Mouse (Mus musculus) midbrain, embryonic 16.5 days (tissue): ENCODE measurements around the gene Hook2. TPM values are rescaled to one million over a fixed set of nuclear protein-coding genes. Genes with fewer than 3 reads are reported as not detected.

ENCODE experiments used
- ATAC-seq: fragments of 200-750 bp; cut with Nextera tagmentation; 2 replicates; pipeline ENCODE4 v1.8.0; 2017; ENCODE audit warnings: moderate TSS enrichment
- H3K27ac ChIP-seq: fragments of 300-500 bp; sonication (generic); 2 replicates; pipeline ENCODE4 v1.5.1; 2014; ENCODE audit warnings: mild to moderate bottlenecking, low read length, mixed read lengths
- H3K27me3 ChIP-seq: fragments of 300-500 bp; sonication (generic); 2 replicates; pipeline ENCODE4 v1.6.1; 2014; ENCODE audit warnings: low read depth, low read length, mixed read lengths; ENCODE audit not compliant: control insufficient read depth, insufficient read depth
- H3K36me3 ChIP-seq: fragments of 300-500 bp; sonication (generic); 2 replicates; pipeline ENCODE4 v1.6.1; 2014; ENCODE audit warnings: mild to moderate bottlenecking, low read length, moderate library complexity, mixed read lengths; ENCODE audit not compliant: control insufficient read depth, insufficient read depth
- H3K4me1 ChIP-seq: fragments of 300-500 bp; sonication (generic); 2 replicates; pipeline ENCODE4 v1.6.1; 2014; ENCODE audit warnings: mild to moderate bottlenecking, low read length, mixed read lengths; ENCODE audit not compliant: control insufficient read depth, insufficient read depth
- H3K4me2 ChIP-seq: fragments of 300-500 bp; sonication (generic); 2 replicates; pipeline ENCODE4 v1.6.1; 2014; ENCODE audit warnings: mild to moderate bottlenecking, low read length, mixed read lengths
- H3K4me3 ChIP-seq: fragments of 300-500 bp; sonication (generic); 2 replicates; pipeline ENCODE4 v1.5.1; 2014; ENCODE audit warnings: low read depth, mild to moderate bottlenecking, low read length, moderate library complexity, mixed read lengths
- H3K9ac ChIP-seq: fragments of 300-500 bp; sonication (generic); 2 replicates; pipeline ENCODE4 v1.6.1; 2014; ENCODE audit warnings: low read depth, low read length, mixed read lengths
- H3K9me3 ChIP-seq: fragments of 300-500 bp; sonication (generic); replicated peaks from 2 replicates; pipeline ENCODE4 v1.6.1; 2014; ENCODE audit warnings: mild to moderate bottlenecking, low read length, mixed read lengths; ENCODE audit not compliant: control insufficient read depth, poor library complexity, severe bottlenecking
- WGBS: fragments of 180-500 bp; shearing (Covaris S2); extraction: QIAGEN DNeasy Blood & Tissue Kit; methylation state at CpG from one replicate; pipeline ENCODE4 v1.1.7; 2014; 5-methylcytosine and 5-hydroxymethylcytosine counted together
- polyA plus RNA-seq: library from polyadenylated mRNA; unstranded; fragments of >200 nt; fragmentation: Nextera tagmentation; extraction: Ambion mirVana; gene quantifications from 2 replicates; pipeline ENCODE4 v1.2.1, GENCODE M21; 2015

Gene Hook2
- polyA plus RNA-seq, 1 experiment from 2014 or later = 43.8 TPM

DNA sequence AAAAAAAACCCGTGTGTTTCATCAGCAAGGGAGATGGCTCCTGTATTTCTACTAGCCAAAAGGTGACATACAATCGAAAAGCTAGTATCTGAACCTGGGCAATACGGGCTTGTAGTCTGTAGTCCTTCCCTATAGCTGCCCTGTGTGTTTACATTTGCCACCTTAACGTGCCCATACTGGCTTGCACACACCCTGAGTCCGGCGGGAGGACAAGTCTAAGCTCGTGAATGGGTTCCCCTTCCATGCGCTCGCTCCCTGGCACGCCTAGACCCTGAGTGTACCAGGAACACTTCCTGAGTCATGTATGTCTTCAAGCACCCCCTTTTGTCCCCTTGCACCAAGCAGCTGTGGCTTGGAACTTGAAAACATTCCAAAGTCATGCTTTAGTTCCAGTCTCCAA is 26.3 kb downstream of the Hook2 start:
- WGBS = 65% methylated on average over 10 of the region's 10 CpGs
- Histone ChIP-seq H3K4me2 (no peak overlapping the region), H3K4me1 (no peaks in the 10 kb centered on the region), H3K27ac (no peak overlapping the region), H3K9me3 (no peaks in the 10 kb centered on the region), H3K4me3 (no peak overlapping the region), H3K36me3 (peaks cover 11% of the 10 kb centered on the region), H3K9ac (no peak overlapping the region), H3K27me3 (peaks cover 12% of the 10 kb centered on the region)
- no peak for ATAC-seq

DNA sequence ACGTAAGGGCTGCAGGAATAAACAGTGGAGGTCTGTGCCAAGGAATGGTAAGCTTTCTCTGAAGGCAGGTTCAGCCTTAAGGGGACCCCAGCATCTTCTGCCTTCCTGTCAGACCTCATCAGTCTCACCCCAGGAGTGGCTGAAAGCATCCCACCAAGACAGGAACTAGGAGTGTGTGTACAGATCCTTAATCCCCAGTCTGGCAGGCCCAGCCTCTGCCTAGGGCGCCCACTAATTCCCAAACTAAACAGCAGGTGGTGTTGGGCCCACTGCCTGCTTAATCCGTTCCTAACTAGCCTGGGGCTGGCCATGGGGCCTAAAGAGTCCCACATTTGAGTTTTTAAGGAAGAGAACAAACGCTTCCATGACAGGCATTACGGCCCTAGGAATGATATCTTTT is 26.8 kb downstream of the Hook2 start:
- Histone ChIP-seq H3K27ac (no peak overlapping the region), H3K9me3 (no peaks in the 10 kb centered on the region), H3K9ac (no peak overlapping the region), H3K27me3 (peaks cover 11% of the 10 kb centered on the region), H3K4me2 (no peak overlapping the region), H3K4me3 (no peak overlapping the region), H3K36me3 (peaks cover 11% of the 10 kb centered on the region), H3K4me1 (no peaks in the 10 kb centered on the region)
- WGBS = 14% methylated on average over 5 of the region's 5 CpGs
- ATAC-seq = no peak

DNA sequence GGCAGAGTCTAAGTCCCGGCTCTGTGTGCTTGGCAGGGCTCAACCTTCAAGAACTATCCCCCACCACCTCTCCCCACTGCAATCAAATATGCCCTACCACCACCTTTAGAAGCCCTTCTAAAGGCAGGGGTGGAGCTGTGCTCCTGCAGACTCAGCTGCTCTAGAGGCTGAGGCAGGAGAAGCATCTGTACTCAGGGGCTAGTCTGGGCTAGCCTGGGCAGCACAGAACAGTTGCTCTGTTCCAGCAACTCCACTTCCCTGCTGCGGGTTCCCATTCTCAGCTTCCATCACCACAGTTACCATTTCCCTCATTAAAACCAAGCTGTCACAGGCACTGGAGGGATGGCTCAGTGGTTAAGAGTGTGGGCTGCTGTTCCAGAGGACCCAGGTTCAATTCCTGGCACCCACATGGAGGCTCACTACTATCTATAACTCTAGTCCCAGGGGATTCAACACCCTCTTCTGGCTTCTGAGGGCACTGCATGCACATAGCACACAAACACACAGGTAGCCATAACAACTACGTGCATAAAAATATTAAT is 31.2 kb downstream of the Hook2 start:
- 97% methylated on average over 3 of the region's 3 CpGs for WGBS
- H3K4me1 ChIP-seq = peaks cover 17% of the 10 kb centered on the region
- no peaks in the 10 kb centered on the region for H3K27me3 ChIP-seq
- H3K36me3 ChIP-seq = peaks cover 11% of the 10 kb centered on the region
- no peak overlapping the region for H3K4me3 ChIP-seq
- H3K9me3 ChIP-seq = no peaks in the 10 kb centered on the region
- no peak overlapping the region for H3K9ac ChIP-seq
- H3K4me2 ChIP-seq = no peak overlapping the region
- no peak overlapping the region for H3K27ac ChIP-seq
- no peak for ATAC-seq

DNA sequence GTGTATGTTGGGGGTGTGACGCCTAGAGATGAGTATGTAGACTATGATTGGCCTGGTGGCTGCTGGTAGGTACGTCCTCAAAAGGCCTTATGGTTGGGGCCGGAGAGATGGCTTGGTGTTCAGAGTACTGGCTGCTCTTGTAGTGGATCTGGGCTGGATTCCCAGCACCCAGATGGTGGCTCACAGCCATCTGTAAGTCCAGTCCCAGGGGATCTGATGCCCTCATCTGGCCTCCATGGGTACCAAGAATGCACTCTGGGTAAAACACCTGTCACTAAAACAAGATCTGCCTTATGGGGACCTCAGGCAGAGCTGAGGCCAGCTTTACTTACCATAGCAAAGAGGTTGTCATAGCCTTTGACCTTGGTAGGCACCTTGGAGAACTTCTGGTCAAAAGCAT is 33.4 kb downstream of the Hook2 start:
- Histone ChIP-seq H3K4me2 (peak overlapping the region; percentile 60), H3K9ac (no peak overlapping the region), H3K4me3 (no peak overlapping the region), H3K4me1 (peaks cover 29% of the 10 kb centered on the region), H3K9me3 (no peaks in the 10 kb centered on the region), H3K27me3 (no peaks in the 10 kb centered on the region), H3K27ac (no peak overlapping the region), H3K36me3 (peaks cover 5% of the 10 kb centered on the region; the same call in 1 of the 2 replicates)
- WGBS = 98% methylated on average over 3 of the region's 3 CpGs
- ATAC-seq = no peak

DNA sequence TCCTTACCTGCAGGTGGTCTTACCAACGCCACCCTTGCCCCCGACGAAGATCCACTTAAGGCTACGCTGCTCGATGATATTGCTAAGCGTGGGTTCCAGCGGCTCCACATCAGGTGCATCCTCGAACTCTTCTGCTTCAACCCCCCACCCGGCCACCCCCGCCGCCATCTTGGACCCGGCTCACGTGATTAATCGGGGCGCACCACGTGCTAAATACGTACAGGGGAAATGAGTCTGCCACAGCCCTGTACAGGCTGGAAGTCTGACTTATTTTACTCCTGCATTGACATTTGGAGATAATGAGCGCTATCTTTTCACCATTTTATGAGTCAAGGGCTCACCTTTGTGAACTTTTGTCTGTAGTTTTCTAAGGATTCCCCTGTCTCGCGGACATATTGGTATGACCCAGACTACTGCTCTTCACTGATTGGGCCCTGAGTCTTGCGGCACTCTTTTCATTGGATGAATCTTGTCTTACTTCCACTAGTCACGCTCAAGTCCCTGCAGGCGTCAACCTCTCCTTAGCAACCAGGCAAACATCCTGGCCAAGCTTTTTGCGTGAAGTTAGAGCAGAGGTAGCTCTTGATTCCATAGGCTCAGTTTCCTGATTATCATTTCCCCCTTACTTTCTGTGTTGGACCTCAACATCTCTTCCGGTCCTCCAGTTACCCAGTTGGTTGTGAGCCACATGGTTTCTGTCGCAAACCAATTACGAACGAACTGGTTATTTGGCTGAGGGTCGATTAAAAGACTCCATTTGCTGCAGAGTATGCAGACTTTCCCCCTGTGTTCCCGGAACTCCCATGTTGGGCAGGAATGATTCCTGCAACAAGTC is 34.9 kb downstream of the Hook2 start, which contains the start of gene Asna1:
Asna1 (minus strand) TSS at position 184 of the 835 bp plus-strand sequence.
- Histone ChIP-seq H3K9ac (peak within 1 kb of the TSS; percentile 72), H3K27me3 (no peaks in the 10 kb centered on the region), H3K4me1 (peaks cover 34% of the 10 kb centered on the region), H3K27ac (peak within 1 kb of the TSS; percentile 75), H3K4me2 (peak within 1 kb of the TSS; percentile 60), H3K36me3 (peaks cover 9% of the 10 kb centered on the region), H3K9me3 (no peaks in the 10 kb centered on the region), H3K4me3 (peak within 1 kb of the TSS; percentile 95)
- ATAC-seq = peak; percentile 89
- WGBS = 6% methylated on average over 30 of the region's 30 CpGs

DNA sequence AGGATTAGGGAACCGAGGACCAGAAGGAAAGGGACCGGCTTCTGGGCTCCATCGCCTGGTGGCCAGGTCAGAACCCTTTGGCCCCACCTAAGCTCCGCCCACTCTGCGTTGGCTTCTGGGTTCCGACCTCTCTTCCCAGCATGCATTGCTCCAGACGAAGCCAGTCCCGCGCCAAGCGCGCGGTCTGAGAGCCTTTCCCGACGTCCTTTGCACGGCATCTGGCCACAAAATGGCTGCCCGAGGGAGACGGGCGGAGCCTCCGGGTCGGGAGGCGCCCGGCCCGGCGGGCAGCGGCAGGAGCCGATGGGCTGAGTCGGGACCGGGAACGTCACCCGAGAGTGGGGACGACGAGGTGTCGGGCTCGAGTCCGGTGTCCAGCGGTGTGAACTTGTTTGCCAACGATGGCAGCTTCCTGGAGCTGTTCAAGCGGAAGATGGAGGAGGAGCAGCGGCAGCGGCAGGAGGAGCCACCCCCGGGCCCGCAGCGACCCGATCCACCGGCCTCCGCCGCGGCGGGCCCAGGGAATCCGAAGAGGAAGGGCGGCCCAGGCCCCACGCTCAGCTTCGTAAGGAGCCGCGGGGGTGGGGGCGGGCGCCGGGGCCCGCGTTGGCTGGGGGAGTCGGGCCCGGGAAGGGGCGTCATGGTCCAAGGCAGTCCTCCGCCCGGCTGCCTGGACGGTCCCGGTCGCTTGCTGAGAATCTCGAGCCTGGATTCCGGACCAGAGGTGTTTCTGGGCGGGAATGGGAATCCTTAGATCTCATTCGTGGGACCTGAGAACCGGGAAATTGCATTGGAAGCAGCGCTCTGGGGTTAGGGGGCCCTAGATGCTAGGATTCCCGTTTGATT is 36.5 kb downstream of the Hook2 start, which contains the start of gene Trir:
Trir (plus strand) TSS at position 154 of the 846 bp plus-strand sequence.
- Histone ChIP-seq H3K4me3 (peak within 1 kb of the TSS; percentile 95), H3K27me3 (no peaks in the 10 kb centered on the region), H3K36me3 (peaks cover 13% of the 10 kb centered on the region), H3K9ac (peak within 1 kb of the TSS; percentile 99), H3K9me3 (no peaks in the 10 kb centered on the region), H3K4me2 (peak within 1 kb of the TSS; percentile 75), H3K4me1 (peaks cover 34% of the 10 kb centered on the region), H3K27ac (peak within 1 kb of the TSS; percentile 92)
- under 1% methylated on average over 61 of the region's 75 CpGs for WGBS
- peak; percentile 71 for ATAC-seq

DNA sequence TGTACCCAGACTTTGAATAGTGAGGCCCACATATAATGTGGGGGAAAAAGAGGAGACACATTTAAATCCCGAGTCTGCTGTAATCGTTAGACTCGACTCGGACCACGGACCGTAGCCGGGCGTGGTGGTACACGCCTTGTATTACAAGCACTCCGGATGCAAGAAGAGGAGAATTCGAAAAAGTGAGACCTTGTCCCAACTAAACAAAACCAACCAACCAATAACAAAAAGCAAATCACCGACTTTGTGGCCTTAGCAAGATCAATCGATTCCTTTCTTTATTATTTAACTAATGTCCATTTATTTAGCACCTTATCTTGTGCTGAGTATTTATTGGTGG is 37.1 kb downstream of the Hook2 start:
- Histone ChIP-seq H3K4me2 (peak overlapping the region; percentile 75), H3K27ac (peak overlapping the region; percentile 92), H3K9ac (peak overlapping the region; percentile 99), H3K9me3 (no peaks in the 10 kb centered on the region), H3K27me3 (no peaks in the 10 kb centered on the region), H3K36me3 (peaks cover 13% of the 10 kb centered on the region), H3K4me3 (peak overlapping the region; percentile 95), H3K4me1 (peaks cover 34% of the 10 kb centered on the region)
- WGBS = 2% methylated on average over 13 of the region's 13 CpGs
- ATAC-seq = no peak

DNA sequence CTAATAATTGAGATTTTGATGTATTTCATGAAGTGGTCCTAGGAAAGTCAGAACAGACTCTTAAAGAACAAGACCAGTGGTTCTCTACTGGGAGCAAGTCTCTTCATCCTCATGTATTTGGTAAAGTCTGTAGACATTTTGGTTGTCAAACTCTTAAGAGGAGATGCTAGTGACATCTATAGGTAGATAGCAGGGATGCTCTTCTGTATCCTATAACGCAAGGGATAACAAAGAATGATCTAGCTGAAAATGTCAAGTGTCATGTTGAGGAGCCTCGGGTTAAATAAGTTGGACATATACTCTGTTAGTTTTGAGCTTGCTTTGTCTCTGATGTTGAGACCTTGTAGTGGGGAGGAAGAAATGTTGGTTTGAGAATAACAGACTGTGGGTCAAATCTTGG is 37.5 kb downstream of the Hook2 start:
- H3K27ac ChIP-seq = peak overlapping the region; percentile 12; the same call in 1 of the 2 replicates
- H3K4me2 ChIP-seq = peak overlapping the region; percentile 75
- H3K36me3 ChIP-seq = peaks cover 18% of the 10 kb centered on the region
- H3K27me3 ChIP-seq = no peaks in the 10 kb centered on the region
- H3K4me1 ChIP-seq = peaks cover 34% of the 10 kb centered on the region
- peak overlapping the region; percentile 99 for H3K9ac ChIP-seq
- ATAC-seq = no peak
- 15% methylated on average over 2 of the region's 2 CpGs for WGBS
- no peaks in the 10 kb centered on the region for H3K9me3 ChIP-seq
- H3K4me3 ChIP-seq = peak overlapping the region; percentile 95
